In the genomic region with DNA sequence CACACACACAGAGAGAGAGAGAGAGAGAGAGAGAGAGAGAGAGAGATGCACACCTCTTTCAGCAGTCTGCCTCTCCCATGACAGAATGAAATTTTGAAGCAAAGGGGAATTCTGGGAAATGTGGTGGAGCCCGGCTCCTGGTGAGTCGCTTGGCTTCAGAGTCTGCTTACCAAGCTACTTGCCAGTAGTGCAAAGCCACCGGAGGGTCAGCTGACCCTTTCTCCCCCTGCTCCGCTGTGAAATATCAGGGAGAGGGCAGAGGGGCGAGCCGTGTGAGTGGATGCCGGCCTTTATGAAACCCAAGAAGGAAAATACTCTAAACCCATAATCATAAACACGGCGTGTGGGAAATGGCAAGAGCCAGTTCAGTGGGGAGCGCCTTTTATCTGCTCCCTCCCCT, we compare ENCODE assay signal across 18 mouse cellular contexts.
DNase-seq lines count a peak whose midpoint lies in the region; ATAC-seq and TF ChIP-seq lines count a peak whose summit lies in the region.
"Had no signal": no experiment of that assay in that cellular context is flagged by ENCODE, and none has a peak within 500 bp of the region (broad histone marks: within the 10 kb centered on the region; RNA-seq: fewer than 3 reads in every experiment).

No protein-coding gene starts in this region.

- WGBS in stomach, embryonic 14.5 days: 40% methylated on average over 10 of the region's 10 CpGs
- WGBS in stomach, postnatal 0 days: 44% methylated on average over 10 of the region's 10 CpGs
- WGBS in embryonic facial prominence, embryonic 10.5 days: 71% methylated on average over 10 of the region's 10 CpGs
- 76% methylated on average over 10 of the region's 10 CpGs for WGBS in forebrain, postnatal 0 days

- no peak for TF ChIP-seq CTCF in stomach, postnatal 0 days (IDR thresholded peaks at IDR 0.05; ENCODE audit: low read depth)
- no peak for TF ChIP-seq CTCF in forebrain, postnatal 0 days (IDR thresholded peaks at IDR 0.05; ENCODE audit: low read depth)

- no peak for ATAC-seq in cerebellum, adult (ENCODE audit: insufficient number of reproducible peaks, low FRiP score, low TSS enrichment)
- ATAC-seq in stomach, embryonic 14.5 days (ENCODE audit: insufficient number of reproducible peaks, insufficient read depth, low FRiP score, low read depth): no peak
- ATAC-seq in stomach, postnatal 0 days (ENCODE audit: low FRiP score, low TSS enrichment): no peak
- ATAC-seq in forebrain, postnatal 0 days: no peak
- ATAC-seq: activated CD4-positive, CD25-positive, alpha-beta regulatory T cell, adult 4 months had no signal

- H3K36me3 ChIP-seq in stomach, embryonic 14.5 days (ENCODE audit: control insufficient read depth, insufficient read depth, low read length): no peaks in the 10 kb centered on the region
- no peaks in the 10 kb centered on the region for H3K36me3 ChIP-seq in stomach, postnatal 0 days (ENCODE audit: control insufficient read depth, insufficient read depth, low read length)
- H3K36me3 ChIP-seq in embryonic facial prominence, embryonic 10.5 days (replicated peaks): no peaks in the 10 kb centered on the region
- no peaks in the 10 kb centered on the region for H3K36me3 ChIP-seq in forebrain, postnatal 0 days (ENCODE audit: insufficient read depth)
- H3K36me3 ChIP-seq: embryonic facial prominence, embryonic 15.5 days; forebrain, embryonic 10.5 days; G1E; limb, embryonic 15.5 days; liver, embryonic 15.5 days; midbrain, embryonic 10.5 days had no signal

- H3K9ac ChIP-seq in stomach, embryonic 14.5 days (replicated peaks; ENCODE audit: low read depth, low read length): no peak overlapping the region
- H3K9ac ChIP-seq in stomach, postnatal 0 days (ENCODE audit: low read length): no peak overlapping the region
- H3K9ac ChIP-seq in forebrain, postnatal 0 days: no peak overlapping the region
- H3K9ac ChIP-seq: embryonic facial prominence, embryonic 15.5 days; limb, embryonic 15.5 days; liver, embryonic 15.5 days had no signal

- H3K4me2 ChIP-seq in stomach, embryonic 14.5 days (replicated peaks; ENCODE audit: low read depth, low read length): no peak overlapping the region
- H3K4me2 ChIP-seq in stomach, postnatal 0 days (replicated peaks; ENCODE audit: low read depth): no peak overlapping the region
- H3K4me2 ChIP-seq in forebrain, postnatal 0 days (ENCODE audit: low read depth): no peak overlapping the region
- H3K4me2 ChIP-seq: embryonic facial prominence, embryonic 15.5 days; limb, embryonic 15.5 days; liver, embryonic 15.5 days had no signal

- no peaks in the 10 kb centered on the region for H3K9me3 ChIP-seq in stomach, embryonic 14.5 days (ENCODE audit: control insufficient read depth, low read depth, low read length)
- H3K9me3 ChIP-seq in stomach, postnatal 0 days (ENCODE audit: control insufficient read depth, low read length): no peaks in the 10 kb centered on the region
- H3K9me3 ChIP-seq in embryonic facial prominence, embryonic 10.5 days: no peaks in the 10 kb centered on the region
- H3K9me3 ChIP-seq in forebrain, postnatal 0 days (ENCODE audit: low read length): no peaks in the 10 kb centered on the region
- H3K9me3 ChIP-seq: embryonic facial prominence, embryonic 15.5 days; forebrain, embryonic 10.5 days; limb, embryonic 15.5 days; liver, embryonic 15.5 days; midbrain, embryonic 10.5 days had no signal

- H3K4me1 ChIP-seq in stomach, embryonic 14.5 days (ENCODE audit: control insufficient read depth, insufficient read depth, low read length): no peaks in the 10 kb centered on the region
- H3K4me1 ChIP-seq in stomach, postnatal 0 days (replicated peaks; ENCODE audit: control insufficient read depth, insufficient read depth): peaks cover 2% of the 10 kb centered on the region; the same call in 1 of the 2 replicates
- H3K4me1 ChIP-seq in embryonic facial prominence, embryonic 10.5 days: peaks cover 55% of the 10 kb centered on the region
- H3K4me1 ChIP-seq in forebrain, postnatal 0 days (ENCODE audit: insufficient read depth): no peaks in the 10 kb centered on the region
- H3K4me1 ChIP-seq: liver, embryonic 15.5 days had no signal

- DNase-seq in cerebellum, adult 18-20 months: peak; percentile 17 to 26
- no peak for DNase-seq in stomach, postnatal 0 days (ENCODE audit: low spot score)
- DNase-seq in embryonic facial prominence, embryonic 10.5 days (ENCODE audit: low spot score): peak; percentile 32
- DNase-seq in neural tube, embryonic 10.5 days (ENCODE audit: extremely low spot score, low spot score): no peak
- DNase-seq in forebrain, postnatal 0 days: no peak
- DNase-seq: kidney, postnatal 4 days; thymus, postnatal 14 days had no signal

- no peak for TF ChIP-seq EP300 in stomach, postnatal 0 days (optimal IDR thresholded peaks at IDR 0.05)

- peak overlapping the region; percentile 61; the same call in 1 of the 2 replicates for H3K27ac ChIP-seq in stomach, embryonic 14.5 days (ENCODE audit: low read length)
- H3K27ac ChIP-seq in stomach, postnatal 0 days (replicated peaks): no peak overlapping the region
- H3K27ac ChIP-seq in embryonic facial prominence, embryonic 10.5 days (replicated peaks): peak overlapping the region; percentile 49
- no peak overlapping the region for H3K27ac ChIP-seq in forebrain, postnatal 0 days (ENCODE audit: low read depth, low read length)
- H3K27ac ChIP-seq: embryonic facial prominence, embryonic 15.5 days; forebrain, embryonic 10.5 days; heart, adult 2 months; limb, embryonic 15.5 days; liver, embryonic 15.5 days; macrophage; midbrain, embryonic 10.5 days had no signal

- no peak overlapping the region for H3K4me3 ChIP-seq in stomach, embryonic 14.5 days (ENCODE audit: low read depth, low read length)
- no peak overlapping the region for H3K4me3 ChIP-seq in stomach, postnatal 0 days (ENCODE audit: low read depth, low read length)
- no peak overlapping the region for H3K4me3 ChIP-seq in embryonic facial prominence, embryonic 10.5 days
- H3K4me3 ChIP-seq in forebrain, postnatal 0 days (ENCODE audit: low read depth, low read length): no peak overlapping the region
- H3K4me3 ChIP-seq: embryonic facial prominence, embryonic 15.5 days; forebrain, embryonic 10.5 days; heart, adult 2 months; limb, embryonic 15.5 days; liver, embryonic 15.5 days; midbrain, embryonic 10.5 days had no signal

- no peaks in the 10 kb centered on the region for H3K27me3 ChIP-seq in stomach, embryonic 14.5 days (ENCODE audit: control insufficient read depth, insufficient read depth, low read length)
- H3K27me3 ChIP-seq in stomach, postnatal 0 days (ENCODE audit: control insufficient read depth, insufficient read depth, low read length): no peaks in the 10 kb centered on the region
- H3K27me3 ChIP-seq in embryonic facial prominence, embryonic 10.5 days (replicated peaks; ENCODE audit: low read depth, poor library complexity, severe bottlenecking): peaks cover 9% of the 10 kb centered on the region
- no peaks in the 10 kb centered on the region for H3K27me3 ChIP-seq in forebrain, postnatal 0 days (ENCODE audit: insufficient read depth, low read length)
- H3K27me3 ChIP-seq: embryonic facial prominence, embryonic 15.5 days; limb, embryonic 15.5 days; liver, embryonic 15.5 days had no signal

Comparison
In these comparisons a context has a peak if more than half of its experiments do, and no peak if none do; other contexts are left out.
1. H3K27ac ChIP-seq: peak in stomach, embryonic 14.5 days (single experiment) and embryonic facial prominence, embryonic 10.5 days (single experiment); none in stomach, postnatal 0 days (single experiment) and forebrain, postnatal 0 days (single experiment).
2. DNase-seq: peak in cerebellum, adult 18-20 months (2 of 2) and embryonic facial prominence, embryonic 10.5 days (single experiment); none in stomach, postnatal 0 days (single experiment), neural tube, embryonic 10.5 days (single experiment) and forebrain, postnatal 0 days (single experiment).